Mouse (Mus musculus) embryo, embryonic 9.5 days (tissue): ENCODE measurements around the gene Shbg.
A peak's percentile ranks its signal among the peaks of the same experiment; 100 is the strongest.

Experiments
- DNase-seq: peaks from one replicate; pipeline ENCODE4 v3.0.0-alpha.2; 2017; ENCODE audit errors: extremely low spot score

Gene Shbg

GRCm38 (mm10) chr11:69599436-69599835, 18.3 kb downstream of the Shbg start:
- no peak for DNase-seq

GRCm38 (mm10) chr11:69594853-69595252, 22.9 kb downstream of the Shbg start:
- no peak for DNase-seq

GRCm38 (mm10) chr11:69592799-69593198, 24.9 kb downstream of the Shbg start:
- no peak for DNase-seq

GRCm38 (mm10) chr11:69591899-69592637, 25.6 kb downstream of the Shbg start:
- DNase-seq = no peak

GRCm38 (mm10) chr11:69591424-69591823, 26.3 kb downstream of the Shbg start:
- no peak for DNase-seq

GRCm38 (mm10) chr11:69590622-69591021, 27.1 kb downstream of the Shbg start:
- no peak for DNase-seq

GRCm38 (mm10) chr11:69589207-69589834, 28.4 kb downstream of the Shbg start:
- DNase-seq = no peak

GRCm38 (mm10) chr11:69585718-69586325, 31.9 kb downstream of the Shbg start:
- no peak for DNase-seq

- no peak for DNase-seq
These were observed 32.8 kb downstream of the Shbg start for GRCm38 (mm10) chr11:69584937-69585336.

- no peak for DNase-seq
These were observed 33.7 kb downstream of the Shbg start for GRCm38 (mm10) chr11:69584008-69584407.

- no peak for DNase-seq
These were observed 35.4 kb downstream of the Shbg start for GRCm38 (mm10) chr11:69582230-69582805.

- no peak for DNase-seq
These were observed 35.9 kb downstream of the Shbg start for GRCm38 (mm10) chr11:69581814-69582213.

- DNase-seq = peak; percentile 91
These were observed 36.5 kb downstream of the Shbg start for GRCm38 (mm10) chr11:69581147-69581688.

- DNase-seq = no peak
These were observed 37.0 kb downstream of the Shbg start for GRCm38 (mm10) chr11:69580572-69581146.

GRCm38 (mm10) chr11:69580091-69580514, 37.6 kb downstream of the Shbg start, which contains the start of the genes Wrap53 and Trp53:
TSS of gene Wrap53 (minus strand) at chr11:69580255.
TSS of gene Trp53 (plus strand) at chr11:69580359.
- DNase-seq = peak; percentile 90

GRCm38 (mm10) chr11:69579128-69580017, 38.3 kb downstream of the Shbg start:
- peak; percentile 98 for DNase-seq

- DNase-seq = no peak
These were observed 39.4 kb downstream of the Shbg start for GRCm38 (mm10) chr11:69578301-69578700.

GRCm38 (mm10) chr11:69576307-69576706, 41.4 kb downstream of the Shbg start:
- no peak for DNase-seq

- no peak for DNase-seq
These were observed 42.5 kb downstream of the Shbg start for GRCm38 (mm10) chr11:69575220-69575619.

GRCm38 (mm10) chr11:69565131-69565530, 52.6 kb downstream of the Shbg start:
- DNase-seq = no peak
